Mouse (Mus musculus) gastrocnemius, postnatal 4 days (tissue): ENCODE data around the gene Hspa12a. TPM values are rescaled to one million over a fixed set of nuclear protein-coding genes. Genes with fewer than 3 reads are reported as not detected.

Source experiments
- DNase-seq, 2 experiments: peaks; one replicate each; pipeline ENCODE4 v3.0.0; 2021 to 2022; ENCODE audit warnings: low spot score in 2 of 2, mixed read lengths in 2 of 2
- total RNA-seq, 2 experiments: library from RNA; stranded (reverse); gene quantifications; 2 replicates each; pipeline ENCODE4 v1.2.3; 2021

Hspa12a gene
- total RNA-seq, 2 experiments from 2014 or later, result 19.7 to 22.0 TPM

DNA sequence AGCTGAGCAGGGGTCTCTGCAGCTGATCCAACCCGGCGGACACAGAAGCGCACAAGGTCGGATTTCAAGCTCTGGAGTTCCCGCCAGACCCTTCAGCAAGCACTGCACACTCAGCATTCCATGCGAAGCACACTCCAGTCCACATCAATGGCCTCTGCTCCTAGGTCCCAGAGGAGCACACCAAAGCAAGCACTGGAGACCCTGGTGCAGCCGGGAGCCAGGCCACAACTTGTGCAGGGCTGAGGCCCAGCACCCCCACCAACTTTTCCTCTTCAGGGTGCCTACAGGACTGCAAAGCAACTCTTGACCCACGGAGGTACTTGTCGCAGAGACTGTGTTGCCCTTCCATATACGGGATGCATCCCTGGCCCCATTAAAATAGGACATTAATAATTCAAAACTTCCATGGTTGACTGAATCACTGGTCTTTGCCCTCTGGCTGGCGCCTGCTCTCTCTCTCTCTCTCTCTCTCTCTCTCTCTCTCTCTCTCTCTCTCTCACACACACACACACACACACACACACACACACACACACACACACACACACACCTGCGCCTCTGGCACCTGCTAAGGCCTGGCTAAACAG lies 82.2 kb downstream of the Hspa12a start:
- no peak for DNase-seq

DNA sequence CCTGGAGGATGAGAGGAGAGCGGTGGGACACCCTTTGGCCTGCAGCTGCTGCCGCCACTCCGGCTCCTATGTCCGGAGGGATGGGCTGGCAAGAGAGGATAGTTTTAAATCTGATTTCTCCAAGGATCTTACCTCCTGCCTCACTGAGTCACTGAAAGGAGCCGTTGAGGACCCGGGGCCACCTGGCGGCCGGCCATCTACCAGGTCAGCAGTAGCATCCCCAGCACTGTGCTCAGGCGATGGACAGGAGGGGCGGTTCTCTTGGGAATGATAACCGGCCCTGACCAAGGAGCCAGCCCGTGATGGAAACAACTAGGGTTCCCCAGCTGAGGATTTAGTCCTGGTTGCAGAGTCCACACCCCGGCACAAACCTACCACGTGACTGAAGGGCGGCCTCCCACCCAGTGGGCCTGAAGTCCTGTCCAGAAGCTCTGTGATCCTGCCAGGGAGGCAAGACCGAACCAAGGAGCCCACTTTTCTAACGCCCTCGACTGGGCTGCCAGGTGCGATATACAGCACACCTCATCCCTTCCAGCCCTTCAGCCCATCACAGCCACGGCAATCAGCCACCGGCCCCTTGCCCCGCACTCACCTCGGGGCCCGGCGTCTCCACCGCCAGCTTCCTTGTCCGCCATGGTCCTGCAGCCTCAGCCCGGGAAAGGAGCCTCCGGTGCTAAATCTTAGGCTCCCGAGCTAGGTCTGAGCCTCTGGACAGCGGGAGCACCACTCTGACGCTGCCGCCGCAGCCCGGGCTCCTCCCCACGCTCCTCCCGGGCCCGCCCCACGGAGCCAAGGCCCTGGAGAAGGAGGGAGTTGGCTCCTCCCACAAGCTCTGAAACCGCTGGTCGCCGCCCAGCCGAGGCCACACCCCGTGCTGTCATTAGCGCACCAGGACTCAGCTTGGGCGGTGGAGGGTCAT lies 82.9 kb downstream of the Hspa12a start:
- DNase-seq, result peak; percentile 68 to 77

DNA sequence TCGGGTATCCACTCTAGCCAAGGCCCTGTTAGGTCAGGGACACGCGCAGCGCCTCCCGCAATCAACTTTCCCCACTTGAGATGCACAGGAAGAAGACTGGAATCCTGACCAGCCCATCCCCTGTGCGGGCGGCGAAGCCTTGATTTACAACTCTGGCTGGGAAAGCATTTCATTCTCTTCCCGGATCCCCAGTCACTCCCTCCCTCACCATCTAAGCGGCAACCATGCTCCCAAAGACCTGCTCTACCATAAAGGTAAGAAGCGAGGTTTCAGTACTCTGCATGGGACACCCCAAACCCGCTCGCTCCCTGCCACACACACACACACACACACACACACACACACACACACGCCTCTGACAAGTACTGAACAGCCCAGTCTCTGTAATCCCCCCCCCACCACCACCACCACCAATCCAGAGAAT lies 83.6 kb downstream of the Hspa12a start:
- no peak for DNase-seq

DNA sequence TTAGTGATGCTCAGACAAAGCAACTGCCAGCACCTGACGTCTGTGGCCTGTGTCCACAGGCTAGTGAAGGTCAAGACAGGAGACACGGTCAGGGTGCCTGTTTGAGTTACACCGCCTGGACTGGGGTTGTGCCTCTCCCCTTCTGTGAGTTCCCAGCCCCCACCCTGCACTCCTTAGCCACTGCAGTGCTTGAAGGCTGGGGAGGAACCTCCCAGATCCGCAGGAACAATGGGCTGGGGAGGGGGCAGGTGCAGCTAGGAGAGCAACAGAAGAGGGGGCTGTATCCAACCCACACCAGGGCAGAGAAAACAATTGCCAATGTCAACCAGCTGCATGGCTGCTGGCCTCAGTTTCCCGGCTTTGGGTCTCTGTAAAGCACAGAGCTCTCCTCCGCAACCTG lies 84.1 kb downstream of the Hspa12a start:
- DNase-seq, result no peak

DNA sequence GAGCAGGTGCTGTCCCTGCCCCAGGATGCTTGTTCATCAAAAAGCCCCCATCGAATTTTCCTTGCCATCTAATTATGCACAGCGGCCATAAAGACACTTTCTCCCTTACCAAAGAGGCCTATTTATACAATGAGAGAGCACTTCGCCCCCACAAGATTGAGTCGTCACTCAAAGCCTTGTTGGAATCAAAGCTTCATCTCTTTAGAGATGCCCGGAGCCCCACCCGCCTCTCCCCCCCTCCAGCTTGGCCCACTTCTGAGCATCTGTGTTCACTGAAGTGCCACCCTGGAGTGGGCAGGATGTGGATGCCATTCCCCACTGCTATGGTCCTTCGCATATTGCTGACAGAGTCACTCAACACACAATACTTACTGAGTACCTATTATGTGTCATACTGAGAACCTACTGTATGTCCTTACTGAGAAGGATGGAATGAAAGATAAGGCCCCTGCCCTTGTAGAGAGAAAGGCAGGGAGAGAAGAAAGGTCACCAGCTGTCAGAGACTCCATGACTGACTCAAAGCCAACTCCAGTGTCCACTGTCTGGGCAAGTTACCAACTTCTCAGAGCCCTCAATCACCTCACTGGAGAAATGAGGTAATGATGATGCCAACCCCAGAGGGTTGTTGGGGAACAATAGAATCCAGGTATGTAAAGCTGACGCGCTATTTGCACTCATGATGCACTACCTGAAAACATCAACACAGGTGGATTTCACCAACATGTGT lies 87.2 kb downstream of the Hspa12a start:
- DNase-seq, result no peak

DNA sequence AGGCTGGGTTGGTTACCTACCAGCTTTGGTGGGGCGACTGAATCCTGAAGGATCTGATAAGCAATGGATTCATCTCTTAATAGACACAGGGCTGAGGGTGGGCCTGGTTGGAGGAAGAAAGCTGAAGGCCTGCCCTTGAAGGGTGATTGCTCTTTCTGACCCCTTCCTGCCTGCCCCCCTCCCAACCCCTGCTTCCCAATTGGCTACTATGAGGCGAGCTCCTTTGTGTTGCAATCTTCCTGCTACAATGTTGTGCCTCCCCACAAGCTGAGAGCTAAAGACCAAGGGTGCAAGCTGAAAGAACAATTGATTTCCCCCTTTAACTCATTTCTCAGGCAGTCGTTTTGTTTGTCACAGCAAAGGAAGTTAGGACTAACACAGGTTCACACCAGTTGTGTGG lies 88.6 kb downstream of the Hspa12a start:
- no peak for DNase-seq

DNA sequence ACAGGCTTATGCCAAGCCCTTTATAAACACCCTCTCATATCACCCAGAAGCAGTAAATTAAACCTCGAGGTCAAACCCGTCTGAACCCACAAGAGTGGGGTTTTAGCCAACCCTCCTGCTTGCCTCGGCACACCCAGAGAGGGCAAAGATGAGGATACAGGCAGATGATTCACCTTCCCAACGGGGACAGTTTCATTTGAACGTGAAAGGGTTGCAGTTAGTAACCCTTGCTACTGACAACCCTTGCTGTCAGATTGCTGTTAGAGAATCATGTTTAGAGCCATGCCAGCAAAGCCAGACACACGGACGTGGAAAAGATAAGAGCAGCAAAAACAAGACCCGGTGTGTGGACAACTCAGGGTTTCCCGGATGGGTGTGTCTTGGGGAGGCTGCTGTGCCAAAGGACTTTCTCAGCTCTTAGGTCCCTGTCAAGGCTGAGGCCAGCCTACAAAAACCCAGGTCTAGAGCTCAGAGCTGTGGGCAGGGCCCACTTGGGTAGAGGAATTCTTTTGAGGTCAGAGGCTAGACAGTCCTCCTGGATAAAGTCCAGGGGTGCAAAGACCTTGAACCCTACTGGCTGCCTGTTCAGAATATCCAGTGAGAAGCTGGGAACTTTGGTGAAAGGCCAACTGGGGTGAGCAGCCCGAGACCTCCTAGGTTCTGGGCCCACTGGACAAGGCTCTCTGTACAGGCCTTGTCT lies 90.3 kb downstream of the Hspa12a start:
- no peak for DNase-seq

DNA sequence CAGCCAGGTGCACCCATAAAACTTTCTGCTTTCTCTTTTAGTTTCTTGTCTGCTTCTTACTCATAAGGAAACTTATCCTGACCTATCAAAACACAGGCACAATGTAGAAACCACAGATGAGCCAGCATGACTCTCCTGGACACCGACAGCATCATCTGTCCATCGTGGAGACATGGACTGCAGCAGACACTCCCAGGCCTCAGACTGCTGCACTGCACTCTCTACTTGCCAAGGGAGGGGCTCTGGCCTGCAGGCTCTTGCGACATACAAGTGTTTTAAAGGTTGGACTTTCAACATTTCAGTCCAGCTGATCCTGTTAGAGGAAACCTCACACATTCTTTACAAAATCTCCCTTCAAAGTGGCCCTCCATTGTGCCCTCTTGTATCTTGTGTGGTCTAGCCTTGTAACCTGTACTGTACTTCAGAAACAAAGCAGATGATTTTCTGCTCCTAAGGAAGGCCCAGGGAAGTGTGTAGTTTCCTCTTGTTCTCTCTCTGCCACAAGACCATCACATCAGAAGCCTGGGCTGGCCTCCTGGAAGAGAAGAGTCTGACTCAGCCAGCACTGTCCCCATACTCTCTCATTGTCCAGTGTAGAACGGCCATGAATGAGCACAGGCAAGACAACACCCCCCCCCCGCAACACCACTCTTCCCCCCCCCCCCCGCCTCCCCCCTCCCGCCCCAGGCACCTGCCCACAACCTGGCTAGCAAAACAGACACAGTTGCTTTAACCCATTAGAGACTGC lies 92.6 kb downstream of the Hspa12a start:
- no peak for DNase-seq

DNA sequence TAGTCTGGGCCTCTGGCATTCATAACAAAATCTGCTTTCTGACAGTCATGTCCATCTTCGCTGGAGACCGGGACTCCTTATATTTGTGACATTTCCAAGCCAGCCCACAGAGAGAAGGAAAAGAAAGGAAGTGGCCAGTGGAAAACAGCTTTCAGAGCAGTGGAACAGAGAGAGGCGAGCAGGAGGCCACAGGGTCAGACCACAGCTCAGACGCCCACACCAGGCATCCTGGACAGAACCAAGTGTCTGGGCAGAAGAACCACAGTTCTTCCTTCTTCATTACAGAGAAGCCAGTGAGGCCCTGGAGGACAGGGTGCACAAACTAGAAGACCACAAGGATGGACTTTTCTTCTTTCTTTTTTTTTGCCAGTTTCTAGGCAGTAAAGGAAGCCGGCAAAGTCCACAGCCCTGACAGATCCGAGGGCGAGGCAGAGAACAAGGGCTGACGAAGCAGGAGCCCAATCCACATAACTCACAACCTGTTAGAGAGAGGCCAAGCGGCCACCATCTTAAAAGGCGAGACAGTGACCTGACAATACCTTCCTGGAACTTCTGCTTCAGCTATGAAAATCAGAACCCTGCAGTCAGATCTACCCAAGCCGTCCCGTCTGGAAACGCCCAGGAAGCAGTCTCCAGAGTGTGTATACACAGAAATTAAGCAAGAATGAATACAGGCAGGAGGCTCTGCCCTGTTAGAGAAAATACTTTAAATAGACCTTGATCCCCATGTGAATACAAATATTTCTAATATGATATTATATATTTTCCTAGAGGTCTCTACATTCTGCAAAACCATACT lies 93.9 kb downstream of the Hspa12a start:
- DNase-seq, result no peak

DNA sequence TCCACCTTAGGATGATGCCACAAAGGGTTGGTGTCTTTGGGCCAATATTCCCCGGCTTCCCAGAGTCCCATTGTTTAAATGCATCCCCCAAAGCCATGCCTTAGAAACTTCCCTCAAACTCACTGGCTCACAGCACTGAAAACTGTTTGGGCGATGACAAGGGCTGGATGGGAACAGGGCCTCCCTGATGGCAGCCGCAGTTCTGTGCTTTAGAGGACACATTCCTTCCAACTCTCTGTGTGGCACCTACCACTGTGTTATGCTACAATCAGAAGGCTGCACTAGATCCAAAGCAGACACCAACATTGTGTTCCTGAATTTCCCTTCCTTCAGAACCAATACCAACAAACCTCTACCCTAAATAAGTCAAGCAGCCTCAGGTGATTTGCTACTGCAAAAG lies 99.8 kb downstream of the Hspa12a start:
- no peak for DNase-seq

DNA sequence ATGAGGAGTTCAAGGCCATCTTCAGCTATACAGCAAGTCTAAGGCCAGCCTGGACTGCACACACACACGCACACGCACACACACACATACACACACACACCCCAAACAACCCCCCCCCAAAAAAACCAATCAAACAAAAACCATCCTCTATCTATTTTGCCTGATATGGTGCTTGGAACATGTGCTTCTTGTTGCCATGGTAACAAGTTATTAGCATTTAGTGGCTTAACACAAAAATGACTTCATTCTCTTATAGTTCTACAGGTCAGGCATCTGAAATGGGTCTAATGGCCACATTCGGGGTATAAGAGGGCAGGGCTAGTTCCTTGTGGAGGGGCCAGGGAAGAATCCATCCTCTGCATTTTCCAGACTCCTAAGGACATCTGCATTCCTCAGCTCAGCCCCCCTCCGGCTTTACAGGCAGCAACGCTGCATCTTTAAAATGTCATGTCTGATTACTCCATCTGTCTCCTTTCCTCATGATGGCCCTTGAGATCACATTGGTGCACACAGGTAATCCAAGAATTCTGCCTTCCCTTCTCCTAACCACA lies 102.7 kb downstream of the Hspa12a start:
- no peak for DNase-seq

DNA sequence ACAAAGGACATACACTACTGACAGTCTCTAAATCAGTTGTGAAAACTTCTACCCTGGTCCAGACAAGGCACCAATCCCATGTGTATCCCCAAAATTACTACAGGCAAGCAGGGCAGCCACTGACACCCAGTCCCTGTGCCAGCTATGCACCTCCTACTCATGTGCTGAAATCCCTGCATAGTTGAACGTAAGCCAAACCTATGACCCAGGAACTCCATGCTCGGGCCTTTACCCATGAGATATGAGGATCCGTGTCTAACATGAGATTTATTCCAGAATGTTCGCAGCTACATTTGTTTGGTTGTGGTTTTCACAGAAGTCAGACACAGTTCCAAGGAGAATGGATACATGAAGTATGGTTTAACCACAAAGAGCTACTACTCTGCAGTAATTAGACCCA lies 103.6 kb downstream of the Hspa12a start:
- no peak for DNase-seq

DNA sequence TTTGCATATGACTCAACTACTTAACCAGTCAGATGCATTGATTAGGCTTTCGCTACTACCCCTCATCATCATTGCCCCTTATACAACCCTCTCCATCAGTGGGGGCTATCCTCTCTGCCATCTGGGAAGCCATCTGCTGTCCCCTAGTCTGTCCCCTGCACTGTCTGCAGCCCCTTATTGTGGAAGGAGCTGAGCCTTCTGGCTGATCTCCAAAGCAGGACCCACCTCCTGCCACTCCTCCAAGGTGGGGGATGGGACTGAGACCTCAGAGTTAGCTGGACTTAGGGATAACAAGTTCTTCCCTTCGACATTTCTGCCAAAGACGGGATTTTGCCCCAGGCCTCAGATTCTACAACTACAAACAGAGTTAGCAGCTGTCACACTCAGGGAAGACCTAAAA lies 104.1 kb downstream of the Hspa12a start:
- no peak for DNase-seq

DNA sequence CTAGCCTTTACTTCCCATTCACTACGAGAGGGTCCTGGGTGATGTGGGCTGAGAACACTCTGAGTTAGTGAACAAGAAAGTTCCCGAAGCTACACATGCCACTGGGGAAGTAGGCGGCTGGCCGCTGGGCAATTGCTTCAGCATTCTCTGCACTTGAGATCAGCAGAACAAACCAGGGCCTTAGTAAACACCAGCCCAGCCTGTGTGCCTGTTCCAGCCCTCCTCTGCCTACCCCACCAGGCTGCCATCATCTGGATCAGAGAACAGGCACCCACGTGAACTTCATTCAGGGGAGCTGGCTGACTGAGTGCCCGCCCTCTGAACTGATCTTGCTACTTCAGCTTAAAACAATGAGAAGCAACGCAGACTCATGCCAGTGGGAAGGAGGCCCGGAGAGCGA lies 104.7 kb downstream of the Hspa12a start:
- no peak for DNase-seq

DNA sequence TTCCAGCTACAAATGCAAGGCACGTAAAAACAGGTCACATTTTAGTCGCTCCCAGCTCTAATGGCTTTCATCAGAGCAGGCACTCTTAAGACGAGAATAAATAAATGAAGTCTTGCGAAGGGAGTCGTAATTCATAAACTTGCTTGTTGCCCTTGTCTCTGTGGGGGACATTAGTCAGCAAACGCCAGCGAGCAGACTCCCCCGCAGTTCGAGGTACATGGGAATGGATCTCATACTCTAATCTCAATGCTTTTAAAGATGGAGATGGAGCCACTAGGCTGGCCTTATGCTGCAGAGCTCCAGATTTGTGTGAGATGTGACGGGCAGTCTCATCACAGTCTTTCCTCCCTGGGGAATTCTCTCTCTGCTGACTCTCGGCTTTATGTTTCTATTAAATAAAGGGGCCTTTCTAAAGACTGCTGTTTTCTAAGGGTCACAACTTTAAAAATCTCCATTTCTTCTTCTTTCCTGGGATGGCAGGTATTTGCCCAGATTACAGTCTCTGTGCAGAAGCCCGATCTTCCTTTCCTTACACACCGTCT lies 109.7 kb downstream of the Hspa12a start:
- DNase-seq, result no peak

DNA sequence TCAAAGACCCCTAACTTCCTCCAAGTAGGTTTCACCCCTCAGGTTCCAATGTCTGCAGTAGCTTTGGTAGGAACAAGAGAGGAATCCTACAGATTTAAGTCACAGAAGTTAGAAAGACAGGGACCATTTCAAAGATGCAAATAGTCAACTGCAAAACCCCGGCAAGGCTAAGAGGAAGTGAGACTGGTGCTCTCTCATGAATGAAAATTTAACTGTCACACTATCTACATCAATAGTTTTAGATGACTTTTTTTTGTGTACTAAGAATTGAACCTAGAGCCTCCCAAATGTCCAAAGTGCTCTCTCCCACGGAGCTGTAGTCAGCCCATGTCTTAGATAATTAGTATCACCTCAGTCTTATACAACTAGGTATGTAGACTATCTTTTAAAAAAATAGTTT lies 110.5 kb downstream of the Hspa12a start:
- no peak for DNase-seq

DNA sequence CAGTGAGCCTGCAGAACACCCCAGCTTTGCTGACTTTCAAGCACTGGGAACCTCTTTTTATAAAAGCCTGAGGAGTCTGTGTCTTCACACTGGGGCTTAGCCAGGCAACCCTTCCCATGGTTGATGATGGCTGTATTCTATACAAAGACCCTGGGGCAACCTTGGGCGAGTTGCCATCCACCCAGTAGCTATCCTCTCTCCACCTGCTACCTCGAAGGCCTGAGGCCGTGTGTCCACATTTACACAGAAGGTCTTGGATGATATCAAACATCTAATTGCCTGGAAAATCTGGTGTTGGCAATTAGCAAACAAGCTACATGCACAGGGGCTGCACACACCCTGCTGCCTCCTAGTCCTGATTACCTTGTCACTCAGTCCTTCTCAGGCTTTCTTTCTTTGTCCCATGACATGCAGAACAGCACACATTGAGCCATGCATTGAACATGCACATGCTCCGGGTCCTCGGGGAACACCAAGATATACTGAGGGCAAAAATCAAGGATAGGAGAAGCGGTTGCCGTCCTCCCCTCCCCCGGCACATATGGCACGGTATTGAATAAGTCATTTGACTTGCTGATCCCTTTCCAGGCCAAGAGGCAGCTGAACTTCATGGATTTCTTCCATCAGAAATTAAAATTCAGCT lies 112.1 kb downstream of the Hspa12a start:
- DNase-seq, result no peak

DNA sequence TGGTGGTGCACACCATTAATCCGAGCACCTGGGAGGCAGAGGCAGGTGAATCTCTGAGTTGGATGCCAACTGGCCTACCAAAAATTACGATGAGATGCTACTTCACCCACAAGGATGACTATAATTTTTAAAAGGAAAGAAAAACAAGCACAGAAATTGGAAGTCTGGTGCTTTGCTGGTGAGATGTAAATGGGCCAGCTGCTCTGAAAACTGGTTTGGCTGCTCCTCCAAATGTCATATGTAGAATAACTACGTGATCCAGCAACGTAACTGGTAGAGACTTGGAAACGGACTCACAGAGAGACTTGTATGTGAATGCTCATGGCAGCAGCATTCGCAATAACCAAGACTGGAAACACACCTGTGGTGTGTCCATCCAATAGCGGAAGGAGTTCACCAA lies 113.3 kb downstream of the Hspa12a start:
- no peak for DNase-seq

DNA sequence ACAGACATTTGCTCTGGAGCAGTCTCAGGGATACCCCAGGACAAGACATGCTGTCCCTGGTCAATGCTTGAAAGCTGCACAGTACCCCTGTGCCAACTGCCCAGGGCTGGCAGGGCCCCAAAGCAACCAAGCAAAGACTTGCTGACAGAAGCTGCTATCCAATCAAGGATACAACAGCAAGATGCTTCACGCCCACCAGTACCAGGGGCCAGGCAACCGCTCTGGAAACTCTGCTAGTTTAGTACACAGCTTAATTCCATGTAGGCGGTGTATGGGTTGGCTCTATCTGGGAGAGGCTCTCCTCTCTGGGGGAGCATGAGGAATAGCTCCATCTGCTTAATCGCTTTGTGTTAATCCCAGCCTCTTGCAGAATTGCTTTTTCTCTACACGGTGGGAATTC lies 113.9 kb downstream of the Hspa12a start:
- DNase-seq, result no peak
